Mouse (Mus musculus): ENCODE data around the gene Ddx4. TPM values are rescaled to one million over a fixed set of nuclear protein-coding genes. Genes with fewer than 3 reads are reported as not detected.

Ddx4 gene
- polyA plus RNA-seq, 1 experiment from 2014 or later = 0.38 TPM

GRCm38 (mm10) chr13:112660574-112661381 is 8.5 kb upstream of the Ddx4 start, which contains the start of gene Slc38a9:
Gene Slc38a9, plus strand, starts transcription at chr13:112660751.
- H3K36me3 ChIP-seq (ENCODE audit: insufficient read depth) = no peaks in the 10 kb centered on the region
- H3K27me3 ChIP-seq (ENCODE audit: insufficient read depth, low read length) = no peaks in the 10 kb centered on the region
- H3K4me3 ChIP-seq (ENCODE audit: low read depth, low read length) = peak within 1 kb of the TSS; percentile 68
- H3K9ac ChIP-seq = peak within 1 kb of the TSS; percentile 78
- 0 out of 2 replicates have a peak within 1 kb of the TSS, but pooled peaks have one; percentile 43 for H3K27ac ChIP-seq (ENCODE audit: low read depth)
- peak within 1 kb of the TSS; percentile 88 for H3K4me2 ChIP-seq
- DNase-seq (peak; percentile 96), ATAC-seq (ENCODE audit: insufficient read depth) (peak; percentile 99)
- WGBS = 1% methylated on average over 33 of the region's 33 CpGs
- TF ChIP-seq CTCF (IDR thresholded peaks at IDR 0.05; ENCODE audit: low read depth) = no peak
- no peaks in the 10 kb centered on the region for H3K9me3 ChIP-seq (ENCODE audit: low read depth, low read length)
- H3K4me1 ChIP-seq (ENCODE audit: insufficient read depth) = no peaks in the 10 kb centered on the region

- Histone ChIP-seq H3K36me3 (ENCODE audit: insufficient read depth) (no peaks in the 10 kb centered on the region), H3K4me2 (peak overlapping the region; percentile 88), H3K9ac (peak overlapping the region; percentile 78), H3K27me3 (ENCODE audit: insufficient read depth, low read length) (no peaks in the 10 kb centered on the region), H3K4me1 (ENCODE audit: insufficient read depth) (no peaks in the 10 kb centered on the region), H3K27ac (ENCODE audit: low read depth) (no peak overlapping the region), H3K9me3 (ENCODE audit: low read depth, low read length) (no peaks in the 10 kb centered on the region), H3K4me3 (ENCODE audit: low read depth, low read length) (peak overlapping the region; percentile 68)
- DNase-seq (no peak), ATAC-seq (ENCODE audit: insufficient read depth) (peak; percentile 20; the same call in 1 of the 2 replicates)
- no peak for TF ChIP-seq CTCF (IDR thresholded peaks at IDR 0.05; ENCODE audit: low read depth)
- 1% methylated on average over 10 of the region's 10 CpGs for WGBS
Measured at GRCm38 (mm10) chr13:112659986-112660573, 7.8 kb upstream of the Ddx4 start.

GRCm38 (mm10) chr13:112651183-112651582 is 1.1 kb downstream of the Ddx4 start:
- Histone ChIP-seq H3K4me3 (ENCODE audit: low read depth, low read length) (no peak overlapping the region), H3K9me3 (ENCODE audit: low read depth, low read length) (peaks cover 10% of the 10 kb centered on the region; the same call in 1 of the 2 replicates), H3K4me1 (ENCODE audit: insufficient read depth) (no peaks in the 10 kb centered on the region), H3K27ac (ENCODE audit: low read depth) (no peak overlapping the region), H3K36me3 (ENCODE audit: insufficient read depth) (no peaks in the 10 kb centered on the region), H3K4me2 (no peak overlapping the region), H3K27me3 (ENCODE audit: insufficient read depth, low read length) (no peaks in the 10 kb centered on the region), H3K9ac (no peak overlapping the region)
- 89% methylated on average over 3 of the region's 3 CpGs for WGBS
- DNase-seq = no peak
- TF ChIP-seq CTCF (IDR thresholded peaks at IDR 0.05; ENCODE audit: low read depth) = no peak
- ATAC-seq (ENCODE audit: insufficient read depth) = no peak

GRCm38 (mm10) chr13:112645529-112646186 is 6.6 kb downstream of the Ddx4 start:
- no peak overlapping the region for H3K9ac ChIP-seq
- H3K4me1 ChIP-seq (ENCODE audit: insufficient read depth) = no peaks in the 10 kb centered on the region
- H3K36me3 ChIP-seq (ENCODE audit: insufficient read depth) = no peaks in the 10 kb centered on the region
- TF ChIP-seq CTCF (IDR thresholded peaks at IDR 0.05; ENCODE audit: low read depth) = no peak
- no peak overlapping the region for H3K27ac ChIP-seq (ENCODE audit: low read depth)
- no peak overlapping the region for H3K4me3 ChIP-seq (ENCODE audit: low read depth, low read length)
- ATAC-seq (ENCODE audit: insufficient read depth) (no peak), DNase-seq (no peak)
- H3K4me2 ChIP-seq = no peak overlapping the region
- WGBS = 87% methylated on average over 1 of the region's 1 CpGs
- no peaks in the 10 kb centered on the region for H3K9me3 ChIP-seq (ENCODE audit: low read depth, low read length)
- no peaks in the 10 kb centered on the region for H3K27me3 ChIP-seq (ENCODE audit: insufficient read depth, low read length)

GRCm38 (mm10) chr13:112644996-112645395 is 7.3 kb downstream of the Ddx4 start:
- H3K9me3 ChIP-seq (ENCODE audit: low read depth, low read length) = no peaks in the 10 kb centered on the region
- no peak overlapping the region for H3K9ac ChIP-seq
- no peak overlapping the region for H3K27ac ChIP-seq (ENCODE audit: low read depth)
- ATAC-seq (ENCODE audit: insufficient read depth) (no peak), DNase-seq (no peak)
- no peak overlapping the region for H3K4me2 ChIP-seq
- WGBS = 84% methylated on average over 3 of the region's 3 CpGs
- no peak overlapping the region for H3K4me3 ChIP-seq (ENCODE audit: low read depth, low read length)
- H3K27me3 ChIP-seq (ENCODE audit: insufficient read depth, low read length) = no peaks in the 10 kb centered on the region
- no peaks in the 10 kb centered on the region for H3K4me1 ChIP-seq (ENCODE audit: insufficient read depth)
- H3K36me3 ChIP-seq (ENCODE audit: insufficient read depth) = no peaks in the 10 kb centered on the region
- no peak for TF ChIP-seq CTCF (IDR thresholded peaks at IDR 0.05; ENCODE audit: low read depth)

GRCm38 (mm10) chr13:112642897-112643296 is 9.4 kb downstream of the Ddx4 start:
- WGBS = 88% methylated on average over 3 of the region's 3 CpGs
- no peak for DNase-seq
- ATAC-seq (ENCODE audit: insufficient read depth) = no peak
- Histone ChIP-seq H3K27ac (ENCODE audit: low read depth) (no peak overlapping the region), H3K36me3 (ENCODE audit: insufficient read depth) (no peaks in the 10 kb centered on the region), H3K4me1 (ENCODE audit: insufficient read depth) (no peaks in the 10 kb centered on the region), H3K9ac (no peak overlapping the region), H3K27me3 (ENCODE audit: insufficient read depth, low read length) (no peaks in the 10 kb centered on the region), H3K9me3 (ENCODE audit: low read depth, low read length) (no peaks in the 10 kb centered on the region), H3K4me3 (ENCODE audit: low read depth, low read length) (no peak overlapping the region), H3K4me2 (no peak overlapping the region)
- no peak for TF ChIP-seq CTCF (IDR thresholded peaks at IDR 0.05; ENCODE audit: low read depth)

- no peak for DNase-seq
- TF ChIP-seq CTCF (IDR thresholded peaks at IDR 0.05; ENCODE audit: low read depth) = no peak
- no peak overlapping the region for H3K9ac ChIP-seq
- H3K36me3 ChIP-seq (ENCODE audit: insufficient read depth) = no peaks in the 10 kb centered on the region
- ATAC-seq (ENCODE audit: insufficient read depth) = no peak
- H3K4me2 ChIP-seq = no peak overlapping the region
- no peaks in the 10 kb centered on the region for H3K27me3 ChIP-seq (ENCODE audit: insufficient read depth, low read length)
- H3K9me3 ChIP-seq (ENCODE audit: low read depth, low read length) = no peaks in the 10 kb centered on the region
- H3K27ac ChIP-seq (ENCODE audit: low read depth) = no peak overlapping the region
- 59% methylated on average over 4 of the region's 4 CpGs for WGBS
- H3K4me3 ChIP-seq (ENCODE audit: low read depth, low read length) = no peak overlapping the region
- no peaks in the 10 kb centered on the region for H3K4me1 ChIP-seq (ENCODE audit: insufficient read depth)
Measured at GRCm38 (mm10) chr13:112639111-112639510, 13.2 kb downstream of the Ddx4 start.
